Mouse (Mus musculus) urinary bladder, postnatal 4 days (tissue): Measurements from ENCODE around the gene Eif2a.
A peak's percentile ranks its signal among the peaks of the same experiment; 100 is the strongest.

Experiments used
- DNase-seq, 2 experiments: peaks; one replicate each; pipeline ENCODE4 v3.0.0; 2021 to 2022; ENCODE audit warnings: low spot score in 2 of 2

Eif2a gene

GRCm38 (mm10) chr3:58525652-58526407 is at the start of gene Eif2a, which contains the start of gene Serp1:
Gene Eif2a, plus strand, starts transcription at chr3:58525821.
Gene Serp1, minus strand, starts transcription at chr3:58525892.
- DNase-seq: peak; percentile 97 to 98

GRCm38 (mm10) chr3:58478755-58479455 is 46.7 kb upstream of the Eif2a start:
- DNase-seq: no peak

GRCm38 (mm10) chr3:58485883-58486282 is 39.7 kb upstream of the Eif2a start:
- no peak for DNase-seq

GRCm38 (mm10) chr3:58487121-58487520 is 38.5 kb upstream of the Eif2a start:
- no peak for DNase-seq

DNA sequence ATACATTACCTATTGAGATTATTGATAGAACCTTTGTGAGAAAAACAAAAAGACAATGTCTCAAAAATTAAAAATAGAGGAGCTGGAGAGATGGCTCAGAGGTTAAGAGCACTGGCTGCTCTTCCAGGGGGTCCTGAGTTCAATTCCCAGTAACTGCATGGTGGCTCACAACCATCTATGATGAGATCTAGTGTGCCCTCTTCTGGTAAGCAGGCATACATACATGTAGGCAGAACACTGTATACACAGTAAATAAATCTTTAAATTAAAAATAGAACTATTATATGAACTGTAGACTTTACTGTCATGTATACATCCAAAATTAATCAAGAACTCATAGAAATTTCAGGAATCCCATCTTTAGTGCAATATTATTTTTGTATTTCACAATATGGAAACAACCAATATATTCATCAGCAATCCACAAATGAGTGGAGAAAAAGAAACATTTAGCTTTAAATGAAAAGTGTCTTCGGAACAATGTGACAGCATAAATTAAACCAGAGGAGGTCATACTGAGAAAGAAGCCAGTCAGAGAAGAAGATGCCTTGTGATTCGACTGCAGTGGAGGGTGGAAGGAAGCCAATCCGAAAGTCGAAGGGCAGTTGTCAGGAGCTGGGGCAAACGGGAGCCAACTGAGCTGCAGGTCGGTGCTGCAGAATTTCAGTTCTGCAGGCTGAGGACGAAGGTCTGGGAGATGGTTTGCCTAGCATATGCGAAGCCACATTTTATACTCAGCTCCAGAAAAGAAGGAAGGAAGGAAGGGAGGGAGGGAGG is 37.4 kb upstream of the Eif2a start:
- no peak for DNase-seq

- DNase-seq: no peak
Measured at GRCm38 (mm10) chr3:58490787-58491186, 34.8 kb upstream of the Eif2a start.

DNA sequence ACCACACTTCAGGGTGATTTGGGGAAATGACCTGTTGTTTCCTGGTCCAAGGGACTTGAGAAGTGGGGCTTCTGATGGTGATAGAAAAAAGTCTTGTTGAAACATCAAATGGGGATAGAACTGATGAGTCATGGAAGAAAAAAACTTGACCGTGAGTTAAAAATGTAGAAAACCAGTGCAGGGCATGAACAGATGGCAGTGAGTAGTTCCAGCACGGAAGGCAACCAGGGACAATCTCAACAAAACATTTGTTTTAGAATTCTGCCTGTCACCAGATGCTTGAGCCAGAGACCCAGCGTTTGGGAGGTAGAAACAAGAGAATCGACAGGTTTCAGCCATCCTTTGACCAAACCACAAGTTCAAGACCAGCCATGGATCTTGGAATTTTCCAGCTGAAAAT is 32.0 kb upstream of the Eif2a start:
- DNase-seq: no peak

DNA sequence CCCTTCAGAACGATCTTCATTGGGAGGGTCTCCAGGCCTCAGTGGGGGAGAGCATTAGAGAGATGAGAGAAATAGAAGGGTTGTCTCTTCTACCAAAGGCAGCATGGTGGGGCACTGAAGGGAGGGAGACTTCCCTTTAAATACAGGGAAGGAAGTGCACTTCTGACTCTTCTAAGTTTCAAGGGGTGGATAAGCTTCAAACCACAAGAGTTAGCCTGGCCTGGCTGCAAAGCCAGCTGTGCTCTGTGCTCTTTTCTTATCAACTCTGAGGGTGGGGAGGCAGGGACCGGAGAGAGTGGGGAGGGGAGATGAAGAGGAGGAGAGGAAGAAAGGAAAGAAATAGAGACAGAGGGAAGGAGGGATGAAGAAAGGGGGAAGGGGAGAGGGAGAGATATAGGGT is 23.7 kb upstream of the Eif2a start:
- no peak for DNase-seq

DNA sequence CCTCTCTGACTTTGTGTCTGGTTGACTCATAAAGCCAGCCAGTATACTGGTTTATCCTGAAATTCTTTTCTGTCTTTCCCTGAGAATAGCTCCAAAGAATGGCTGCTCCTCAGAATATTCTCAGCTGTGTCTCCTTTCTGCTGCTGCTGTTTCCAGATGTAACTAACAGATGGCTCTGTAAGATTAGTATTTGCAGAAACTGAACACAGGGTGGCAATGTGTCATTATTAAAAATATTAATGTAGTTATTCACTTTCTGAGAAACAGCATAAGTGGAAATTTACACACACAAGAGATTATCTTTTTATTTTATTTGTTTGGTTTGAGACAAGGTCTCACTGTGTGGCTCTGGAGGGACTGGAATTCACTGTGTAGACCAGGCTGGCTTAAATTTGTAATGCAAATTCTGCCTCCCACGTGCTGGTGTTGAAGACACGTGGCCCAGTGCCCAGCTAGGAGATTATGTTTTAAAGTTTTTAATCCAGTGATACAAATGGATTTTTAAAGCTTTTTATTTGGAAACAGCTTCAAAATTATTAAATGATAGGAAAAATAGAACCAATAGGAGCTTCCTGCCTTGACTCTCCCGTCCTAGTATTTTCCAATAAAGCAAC is 21.8 kb upstream of the Eif2a start:
- no peak for DNase-seq

GRCm38 (mm10) chr3:58504676-58505075 is 20.9 kb upstream of the Eif2a start:
- DNase-seq: no peak

- DNase-seq: no peak
Measured at GRCm38 (mm10) chr3:58508020-58508750, 17.4 kb upstream of the Eif2a start.

DNA sequence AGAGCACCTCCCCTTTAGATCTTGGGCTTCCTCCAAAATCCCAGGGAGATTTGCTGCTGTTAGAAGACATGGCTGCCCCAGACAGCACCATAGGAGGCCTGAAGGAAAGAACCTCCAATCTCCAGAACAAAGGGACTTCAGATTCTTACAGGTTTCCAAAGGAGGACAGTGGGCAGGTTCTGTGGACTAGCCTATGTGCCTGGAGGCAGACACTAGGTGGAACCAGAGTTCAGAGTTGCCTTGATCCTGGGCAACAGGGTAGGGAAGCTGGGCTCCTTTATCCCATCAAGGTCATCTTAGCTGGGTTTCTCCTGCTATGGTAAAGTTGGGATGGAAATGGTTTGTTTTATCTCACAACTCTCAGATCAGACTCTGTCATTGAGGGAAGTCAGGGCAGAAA is 14.0 kb upstream of the Eif2a start:
- no peak for DNase-seq

DNA sequence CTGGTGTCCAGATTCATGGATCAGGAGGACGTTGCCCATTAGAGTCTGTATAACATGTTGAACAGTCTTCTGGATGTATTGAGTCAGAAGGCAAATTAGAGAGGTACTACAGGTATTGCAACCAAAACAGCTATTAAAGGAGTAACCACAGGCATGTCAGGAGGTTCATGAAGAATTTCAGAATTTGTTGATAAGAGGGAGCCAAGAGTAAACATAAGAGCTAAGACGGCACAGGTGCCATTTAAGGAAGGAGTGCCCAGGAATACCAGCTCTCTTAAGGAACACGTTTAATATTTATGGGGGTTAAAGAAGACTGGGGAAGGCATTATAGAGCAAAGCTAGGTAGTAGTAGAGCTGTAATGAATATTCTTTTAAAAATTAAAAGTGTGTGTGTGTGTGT is 12.9 kb upstream of the Eif2a start:
- DNase-seq: no peak

- DNase-seq: no peak
Measured at GRCm38 (mm10) chr3:58513483-58513882, 12.1 kb upstream of the Eif2a start.

GRCm38 (mm10) chr3:58515947-58516601 is 9.5 kb upstream of the Eif2a start:
- DNase-seq: no peak

- no peak for DNase-seq
Measured at GRCm38 (mm10) chr3:58516602-58516976, 9.0 kb upstream of the Eif2a start.

DNA sequence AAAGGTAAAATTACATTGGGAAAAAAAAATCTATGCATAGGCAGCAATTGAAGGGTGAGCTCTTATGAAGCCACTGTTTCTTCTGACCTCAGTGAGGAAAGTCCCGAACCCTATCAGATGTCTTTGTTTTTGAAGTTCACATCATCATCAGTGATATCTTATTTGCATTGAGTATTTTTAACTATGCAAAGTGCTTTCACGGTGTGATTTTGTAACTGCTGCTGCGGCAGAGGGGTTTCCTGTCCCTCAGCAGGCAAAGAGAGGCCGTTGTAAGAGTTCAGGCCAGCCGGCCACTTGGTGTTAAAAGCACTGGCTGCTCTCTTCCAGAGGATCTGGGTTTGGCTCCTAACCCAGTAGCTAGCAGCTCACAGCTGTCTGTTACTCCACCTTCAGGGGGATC is 8.4 kb upstream of the Eif2a start:
- no peak for DNase-seq

DNA sequence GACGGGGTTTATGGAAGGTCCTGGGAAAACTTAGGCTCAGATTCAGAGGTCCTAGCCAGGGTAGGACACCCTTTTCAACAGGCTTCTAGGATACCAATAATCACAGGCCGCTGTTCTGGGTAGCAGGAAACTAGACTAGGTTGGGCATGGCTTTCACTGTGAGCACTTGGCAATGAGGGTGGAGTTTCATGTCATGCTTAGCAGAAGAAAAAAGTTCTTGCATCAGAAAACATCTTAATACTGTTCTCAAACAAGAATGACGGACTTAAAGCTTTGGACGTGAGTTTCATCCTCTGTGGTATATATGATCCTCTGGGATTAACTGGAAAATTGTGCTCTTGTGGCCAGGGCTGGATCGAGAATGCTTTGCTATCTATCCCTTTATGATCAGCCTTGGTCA is 7.8 kb upstream of the Eif2a start:
- no peak for DNase-seq

DNA sequence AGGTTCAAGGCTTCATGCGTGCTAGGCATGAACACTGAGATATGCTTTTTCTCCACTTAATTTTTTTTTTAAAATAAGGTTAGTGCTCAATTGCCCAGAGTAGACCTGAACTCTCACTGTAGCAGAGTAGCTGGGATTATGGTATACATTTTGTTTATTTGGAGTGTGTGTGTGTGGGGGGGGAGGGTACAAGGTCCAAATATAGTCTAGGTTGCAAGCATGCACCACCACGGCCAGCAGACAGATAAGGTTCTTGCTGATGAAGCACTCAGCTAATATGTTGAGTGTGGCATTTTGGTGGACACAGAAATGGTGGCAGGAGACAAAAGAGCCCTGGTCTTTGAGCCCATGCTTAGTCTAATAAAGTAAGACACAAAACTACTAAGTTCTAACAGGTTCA is 6.7 kb upstream of the Eif2a start:
- DNase-seq: no peak

- DNase-seq: no peak
Measured at GRCm38 (mm10) chr3:58519536-58519935, 6.1 kb upstream of the Eif2a start.

- no peak for DNase-seq
Measured at GRCm38 (mm10) chr3:58520286-58520685, 5.3 kb upstream of the Eif2a start.
